In the genomic region with DNA sequence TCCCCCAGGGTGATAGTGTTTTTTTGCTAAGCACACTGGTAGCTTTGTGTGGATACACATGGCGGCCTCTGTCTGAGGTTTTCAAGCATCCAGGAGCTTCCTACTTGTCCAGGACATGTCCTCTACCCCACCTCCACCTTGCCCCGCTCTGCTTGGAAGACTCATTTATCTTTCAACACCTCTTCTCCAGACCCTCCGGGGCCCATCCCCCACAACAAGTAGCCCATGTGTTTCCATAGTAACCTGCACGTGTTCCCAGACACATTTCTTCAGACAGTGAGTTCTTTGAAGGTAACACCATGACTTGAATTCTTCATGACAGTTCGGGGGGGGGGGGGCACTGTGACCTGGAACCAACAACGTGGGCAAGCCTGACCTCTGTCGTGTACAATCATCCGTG, we compare ENCODE assay signal across 19 mouse cellular contexts. TPM values are rescaled to one million over a fixed set of nuclear protein-coding genes. Genes with fewer than 3 reads are reported as not detected.
DNase-seq lines count a peak whose midpoint lies in the region; ATAC-seq lines count a peak whose summit lies in the region.
"Had no signal": no experiment of that assay in that cellular context is flagged by ENCODE, and none has a peak within 500 bp of the region (broad histone marks: within the 10 kb centered on the region; RNA-seq: fewer than 3 reads in every experiment).

No protein-coding gene starts in this region.

- H3K4me2 ChIP-seq in embryonic facial prominence, embryonic 11.5 days (ENCODE audit: low read depth, low read length) = no peak overlapping the region
- H3K4me2 ChIP-seq: kidney, embryonic 15.5 days; limb, embryonic 13.5 days; liver, embryonic 15.5 days; neural tube, embryonic 12.5 days had no signal

- no peak overlapping the region for H3K4me3 ChIP-seq in embryonic facial prominence, embryonic 11.5 days (ENCODE audit: low read depth, low read length)
- no peak overlapping the region for H3K4me3 ChIP-seq in embryonic facial prominence, embryonic 10.5 days
- no peak overlapping the region for H3K4me3 ChIP-seq in limb, embryonic 10.5 days
- H3K4me3 ChIP-seq: kidney, embryonic 15.5 days; left cerebral cortex, adult 2 months; limb, embryonic 13.5 days; liver, embryonic 15.5 days; neural tube, embryonic 12.5 days had no signal

- no peak overlapping the region for H3K9ac ChIP-seq in embryonic facial prominence, embryonic 11.5 days (replicated peaks; ENCODE audit: low read length)
- H3K9ac ChIP-seq: kidney, embryonic 15.5 days; limb, embryonic 13.5 days; liver, embryonic 15.5 days; neural tube, embryonic 12.5 days had no signal

- no peaks in the 10 kb centered on the region for H3K27me3 ChIP-seq in embryonic facial prominence, embryonic 11.5 days (ENCODE audit: control insufficient read depth, insufficient read depth, low read length)
- peaks cover 7% of the 10 kb centered on the region; the same call in 1 of the 2 replicates for H3K27me3 ChIP-seq in embryonic facial prominence, embryonic 10.5 days (replicated peaks; ENCODE audit: low read depth, poor library complexity, severe bottlenecking)
- peaks cover 4% of the 10 kb centered on the region; the same call in 1 of the 2 replicates for H3K27me3 ChIP-seq in limb, embryonic 10.5 days (ENCODE audit: low read depth, poor library complexity, severe bottlenecking)
- H3K27me3 ChIP-seq: limb, embryonic 13.5 days; neural tube, embryonic 12.5 days had no signal

- H3K27ac ChIP-seq in embryonic facial prominence, embryonic 11.5 days (replicated peaks; ENCODE audit: low read depth, low read length) = no peak overlapping the region
- no peak overlapping the region for H3K27ac ChIP-seq in embryonic facial prominence, embryonic 10.5 days (replicated peaks)
- H3K27ac ChIP-seq in limb, embryonic 10.5 days = no peak overlapping the region
- H3K27ac ChIP-seq: kidney, embryonic 15.5 days; left cerebral cortex, adult 2 months; limb, embryonic 13.5 days; liver, embryonic 15.5 days; neural tube, embryonic 12.5 days had no signal

- WGBS in embryonic facial prominence, embryonic 11.5 days = 42% methylated on average over 8 of the region's 8 CpGs
- WGBS in embryonic facial prominence, embryonic 10.5 days = 61% methylated on average over 8 of the region's 8 CpGs
- 36% methylated on average over 8 of the region's 8 CpGs for WGBS in limb, embryonic 10.5 days

- no peak for ATAC-seq in embryonic facial prominence, embryonic 11.5 days (replicated peaks; ENCODE audit: insufficient number of reproducible peaks, low FRiP score, low TSS enrichment, low read depth)
- ATAC-seq: inflammation-experienced regulatory T-cells, adult 6 months had no signal

- peak; percentile 14 for DNase-seq in embryonic facial prominence, embryonic 11.5 days (ENCODE audit: low spot score)
- DNase-seq in embryonic facial prominence, embryonic 10.5 days (ENCODE audit: low spot score) = no peak
- DNase-seq in right cerebral cortex, postnatal 10 days (ENCODE audit: low spot score in 2 of 2) = peak; percentile 67 to 74
- DNase-seq in right cerebral cortex, postnatal 4 days = no peak
- DNase-seq in limb, embryonic 10.5 days (ENCODE audit: low spot score) = peak; percentile 47
- no peak for DNase-seq in heart, adult 18-20 months
- DNase-seq in kidney, adult 9 months = no peak
- no peak for DNase-seq in urinary bladder, postnatal 25 days (ENCODE audit: low spot score)
- DNase-seq: cerebellum, adult 11 months; cerebellum, postnatal 36 days; lung, postnatal 14 days had no signal

- H3K4me1 ChIP-seq in embryonic facial prominence, embryonic 11.5 days (ENCODE audit: control insufficient read depth, insufficient read depth, low read length) = no peaks in the 10 kb centered on the region
- peaks cover 23% of the 10 kb centered on the region for H3K4me1 ChIP-seq in embryonic facial prominence, embryonic 10.5 days
- peaks cover 20% of the 10 kb centered on the region for H3K4me1 ChIP-seq in limb, embryonic 10.5 days
- H3K4me1 ChIP-seq: liver, embryonic 15.5 days had no signal

- H3K9me3 ChIP-seq in embryonic facial prominence, embryonic 11.5 days (replicated peaks; ENCODE audit: control insufficient read depth, low read length) = no peaks in the 10 kb centered on the region
- H3K9me3 ChIP-seq in embryonic facial prominence, embryonic 10.5 days = no peaks in the 10 kb centered on the region
- H3K9me3 ChIP-seq in limb, embryonic 10.5 days (replicated peaks) = no peaks in the 10 kb centered on the region
- H3K9me3 ChIP-seq: kidney, embryonic 15.5 days; limb, embryonic 13.5 days; liver, embryonic 15.5 days; neural tube, embryonic 12.5 days had no signal

- no peaks in the 10 kb centered on the region for H3K36me3 ChIP-seq in embryonic facial prominence, embryonic 11.5 days (replicated peaks; ENCODE audit: control insufficient read depth, insufficient read depth, low read depth, low read length)
- no peaks in the 10 kb centered on the region for H3K36me3 ChIP-seq in embryonic facial prominence, embryonic 10.5 days (replicated peaks)
- no peaks in the 10 kb centered on the region for H3K36me3 ChIP-seq in limb, embryonic 10.5 days
- H3K36me3 ChIP-seq: kidney, embryonic 15.5 days; limb, embryonic 13.5 days; liver, embryonic 15.5 days; neural tube, embryonic 12.5 days had no signal

RNA-seq across cellular contexts. Expression of a gene that starts 14.0 kb away (rescaled TPM):
- 7.4 and 10.8 TPM in 2 replicates for polyA plus RNA-seq in embryonic facial prominence, embryonic 11.5 days (2014; fragmentation: Nextera tagmentation; extraction: Ambion mirVana)
- polyA plus RNA-seq in embryonic facial prominence, embryonic 10.5 days (2016; fragmentation: Nextera tagmentation; extraction: Ambion mirVana) = 5.5 and 6.7 TPM in 2 replicates
- 0.65 and 1.3 TPM in 2 replicates for polyA plus RNA-seq in limb, embryonic 10.5 days (2016; fragmentation: Nextera tagmentation; extraction: Ambion mirVana)
- total RNA-seq in heart, adult 18-20 months (2021) = not detected
- total RNA-seq: granulocyte monocyte progenitor cell, adult 5-6 weeks; megakaryocyte-erythroid progenitor cell, adult 5-6 weeks had no signal
- polyA plus RNA-seq: inflammation-experienced regulatory T-cells, adult 6 months had no signal

Comparison
In these comparisons a context has a peak if more than half of its experiments do, and no peak if none do; other contexts are left out.
1. DNase-seq: peak in embryonic facial prominence, embryonic 11.5 days (single experiment), right cerebral cortex, postnatal 10 days (2 of 2) and limb, embryonic 10.5 days (single experiment); none in embryonic facial prominence, embryonic 10.5 days (single experiment), right cerebral cortex, postnatal 4 days (single experiment), heart, adult 18-20 months (0 of 2), kidney, adult 9 months (single experiment) and urinary bladder, postnatal 25 days (single experiment).